Mouse (Mus musculus): Measurements from ENCODE around the gene Tmem164.

GRCm38 (mm10) chrX:142821846-142822245 lies 140.6 kb downstream of the Tmem164 start:
- TF ChIP-seq CTCF (IDR thresholded peaks at IDR 0.05; ENCODE audit: control insufficient read depth, insufficient read depth, low read length): no peak
- TF ChIP-seq POLR2A (IDR thresholded peaks at IDR 0.05; ENCODE audit: borderline replicate concordance, control insufficient read depth, low read depth, low read length): no peak

Measured in bone marrow, adult 2 months (tissue).